ENCODE assay signal across 11 mouse cellular contexts in the genomic region with DNA sequence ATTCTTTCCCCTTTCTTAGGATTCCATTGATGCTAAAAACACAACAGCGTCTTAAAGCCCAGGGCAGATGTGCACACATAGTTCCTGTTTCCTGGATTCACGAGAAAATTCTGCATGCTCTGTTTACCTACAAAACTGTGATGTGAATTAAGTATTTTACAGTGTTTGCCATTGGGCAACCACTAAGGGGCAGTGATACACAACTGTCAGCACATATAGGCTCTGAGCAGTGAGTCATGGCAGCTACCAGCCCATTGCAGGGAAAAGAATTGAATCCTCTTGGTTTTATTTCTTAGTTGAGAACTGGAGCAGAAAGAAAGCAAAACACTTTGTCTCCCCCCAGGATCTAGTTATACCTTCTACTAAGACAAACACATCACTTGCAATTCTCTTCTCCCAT.
A peak's percentile ranks its signal among the peaks of the same experiment; 100 is the strongest.
DNase-seq lines count a peak whose midpoint lies in the region; ATAC-seq lines count a peak whose summit lies in the region.
"Had no signal": no experiment of that assay in that cellular context is flagged by ENCODE, and none has a peak within 500 bp of the region (broad histone marks: within the 10 kb centered on the region; RNA-seq: fewer than 3 reads in every experiment).

No protein-coding gene starts in this region.

- H3K4me2 ChIP-seq in forebrain, embryonic 13.5 days = no peak overlapping the region
- H3K4me2 ChIP-seq in midbrain, embryonic 12.5 days (replicated peaks) = no peak overlapping the region
- H3K4me2 ChIP-seq: heart, embryonic 15.5 days; liver, embryonic 13.5 days had no signal

- H3K4me3 ChIP-seq in forebrain, embryonic 13.5 days = no peak overlapping the region
- H3K4me3 ChIP-seq in midbrain, embryonic 12.5 days = no peak overlapping the region
- H3K4me3 ChIP-seq: heart, embryonic 15.5 days; liver, embryonic 13.5 days had no signal

- H3K27ac ChIP-seq in forebrain, embryonic 13.5 days = no peak overlapping the region
- H3K27ac ChIP-seq in midbrain, embryonic 12.5 days (replicated peaks) = no peak overlapping the region
- H3K27ac ChIP-seq: heart, embryonic 15.5 days; liver, embryonic 13.5 days had no signal

- no peaks in the 10 kb centered on the region for H3K36me3 ChIP-seq in forebrain, embryonic 13.5 days (ENCODE audit: poor library complexity, severe bottlenecking)
- H3K36me3 ChIP-seq in midbrain, embryonic 12.5 days = no peaks in the 10 kb centered on the region
- H3K36me3 ChIP-seq: heart, embryonic 15.5 days; liver, embryonic 13.5 days had no signal

- no peak overlapping the region for H3K9ac ChIP-seq in forebrain, embryonic 13.5 days
- H3K9ac ChIP-seq in midbrain, embryonic 12.5 days (replicated peaks) = no peak overlapping the region
- H3K9ac ChIP-seq: heart, embryonic 15.5 days; liver, embryonic 13.5 days had no signal

- peaks cover 8% of the 10 kb centered on the region; the same call in 1 of the 2 replicates for H3K4me1 ChIP-seq in forebrain, embryonic 13.5 days
- peaks cover 4% of the 10 kb centered on the region; the same call in 1 of the 2 replicates for H3K4me1 ChIP-seq in midbrain, embryonic 12.5 days
- H3K4me1 ChIP-seq: heart, embryonic 15.5 days; liver, embryonic 13.5 days had no signal

- peak; percentile 13 to 25 for DNase-seq in cerebellum, postnatal 10 days
- DNase-seq in cerebellum, adult 11-12 months = no peak
- DNase-seq in 3T3-L1 (ENCODE audit: low read depth, low spot score) = peak; percentile 2
- no peak for DNase-seq in liver
- DNase-seq: kidney, postnatal 25 days; liver, embryonic 13.5 days had no signal

- ATAC-seq in forebrain, embryonic 13.5 days = peak; percentile 76; the same call in 1 of the 2 replicates
- ATAC-seq in midbrain, embryonic 12.5 days (ENCODE audit: low FRiP score, low read depth) = peak; percentile 60; the same call in 1 of the 2 replicates
- no peak for ATAC-seq in monocyte, adult 5-6 weeks (replicated peaks; ENCODE audit: insufficient number of reproducible peaks, low FRiP score, low TSS enrichment, poor library complexity, severe bottlenecking)
- no peak for ATAC-seq in megakaryocyte, adult 5-6 weeks (ENCODE audit: poor library complexity, severe bottlenecking)

- H3K9me3 ChIP-seq in forebrain, embryonic 13.5 days (replicated peaks) = no peaks in the 10 kb centered on the region
- H3K9me3 ChIP-seq in midbrain, embryonic 12.5 days = no peaks in the 10 kb centered on the region
- H3K9me3 ChIP-seq: heart, embryonic 15.5 days; liver, embryonic 13.5 days had no signal

- no peaks in the 10 kb centered on the region for H3K27me3 ChIP-seq in forebrain, embryonic 13.5 days
- H3K27me3 ChIP-seq in midbrain, embryonic 12.5 days = no peaks in the 10 kb centered on the region
- H3K27me3 ChIP-seq: heart, embryonic 15.5 days; liver, embryonic 13.5 days had no signal

- 65% methylated on average over 2 of the region's 2 CpGs for WGBS in forebrain, embryonic 13.5 days
- WGBS in midbrain, embryonic 12.5 days = 72% methylated on average over 2 of the region's 2 CpGs

Comparison
In these comparisons a context has a peak if more than half of its experiments do, and no peak if none do; other contexts are left out.
1. DNase-seq: peak in cerebellum, postnatal 10 days (2 of 2) and 3T3-L1 (single experiment); none in cerebellum, adult 11-12 months (single experiment) and liver (single experiment).
2. ATAC-seq: peak in forebrain, embryonic 13.5 days (single experiment) and midbrain, embryonic 12.5 days (single experiment); none in monocyte, adult 5-6 weeks (single experiment) and megakaryocyte, adult 5-6 weeks (single experiment).